Mouse (Mus musculus): Measurements from ENCODE around the gene Dppa2.

DNA sequence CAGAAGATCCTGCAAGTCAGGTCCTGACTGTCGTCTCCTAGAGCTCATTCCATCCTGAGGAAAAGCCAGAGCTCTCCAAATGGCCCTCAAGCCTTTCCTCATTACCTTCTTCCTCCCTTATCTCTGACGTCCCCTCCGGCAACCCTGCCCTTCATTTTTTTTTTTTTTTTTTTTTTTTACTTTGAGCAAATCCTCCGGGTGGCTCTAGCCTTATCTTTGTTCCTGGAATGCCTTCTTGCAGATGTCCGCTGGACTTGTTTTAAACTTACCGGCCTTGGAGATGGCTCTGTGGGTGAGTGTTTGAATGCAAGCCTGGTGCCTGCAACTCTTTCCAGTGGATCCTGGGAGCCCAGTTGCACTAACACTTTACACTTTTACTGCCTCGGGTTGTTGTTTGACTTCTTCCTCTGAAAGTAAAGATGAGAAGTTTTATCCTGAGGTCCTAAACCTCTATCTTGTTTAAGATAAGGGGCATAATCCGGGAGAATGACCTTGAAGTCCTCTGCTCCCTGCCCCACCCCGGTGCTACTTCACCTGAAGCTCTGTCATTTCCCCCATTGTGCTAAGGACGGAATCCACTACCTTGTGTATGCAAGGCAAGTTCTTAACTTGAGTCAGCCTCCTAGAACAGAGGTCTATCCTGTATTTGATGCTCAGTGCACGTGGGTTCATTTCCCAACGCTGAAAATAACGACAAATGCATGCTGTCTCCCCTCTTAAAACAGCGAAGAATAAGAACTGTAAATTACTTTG lies 6.1 kb upstream of the Dppa2 start:
- TF ChIP-seq CTCF (IDR thresholded peaks at IDR 0.05; ENCODE audit: extremely low read depth, insufficient read length, insufficient replicate concordance, low read depth, low read length) = no peak
- TF ChIP-seq POLR2A (IDR thresholded peaks at IDR 0.05; ENCODE audit: low read depth, low read length) = no peak

Data from small intestine, adult 2 months (tissue).